Mouse (Mus musculus): ENCODE data around the gene Cyp11a1. TPM values are rescaled to one million over a fixed set of nuclear protein-coding genes. Genes with fewer than 3 reads are reported as not detected.

Gene Cyp11a1
- polyA plus RNA-seq, 1 experiment from 2014 or later, result 7.0 TPM

Other genes with a start within 250 kb of the Cyp11a1 start
- 54.7 and 59.6 TPM in 2 replicates for gene Clk3, start 240.6 kb upstream of the Cyp11a1 start, polyA plus RNA-seq (2014; fragmentation: Nextera tagmentation; extraction: Ambion mirVana)
- 3.8 and 4.1 TPM in 2 replicates for gene Arid3b, start 169.6 kb upstream of the Cyp11a1 start, polyA plus RNA-seq (2014; fragmentation: Nextera tagmentation; extraction: Ambion mirVana)
- gene Ubl7, start 95.4 kb upstream of the Cyp11a1 start, polyA plus RNA-seq (2014; fragmentation: Nextera tagmentation; extraction: Ambion mirVana), result 85.0 and 99.3 TPM in 2 replicates
- 1.2 TPM in 2 replicates for gene Sema7a, start 66.3 kb upstream of the Cyp11a1 start, polyA plus RNA-seq (2014; fragmentation: Nextera tagmentation; extraction: Ambion mirVana)
- gene Stra6, start 57.4 kb downstream of the Cyp11a1 start, polyA plus RNA-seq (2014; fragmentation: Nextera tagmentation; extraction: Ambion mirVana), result 10.5 and 16.1 TPM in 2 replicates
- gene Ccdc33, start 112.4 kb downstream of the Cyp11a1 start, polyA plus RNA-seq (2014; fragmentation: Nextera tagmentation; extraction: Ambion mirVana), result 0.25 and 0.54 TPM in 2 replicates
- 118 and 137 TPM in 2 replicates for gene Islr, start 197.9 kb downstream of the Cyp11a1 start, polyA plus RNA-seq (2014; fragmentation: Nextera tagmentation; extraction: Ambion mirVana)
- gene Islr2, start 197.9 kb downstream of the Cyp11a1 start, polyA plus RNA-seq (2014; fragmentation: Nextera tagmentation; extraction: Ambion mirVana), result 2.5 and 3.1 TPM in 2 replicates
- 14.6 and 15.3 TPM in 2 replicates for gene Pml, start 243.4 kb downstream of the Cyp11a1 start, polyA plus RNA-seq (2014; fragmentation: Nextera tagmentation; extraction: Ambion mirVana)
- gene Stoml1, start 246.8 kb downstream of the Cyp11a1 start, polyA plus RNA-seq (2014; fragmentation: Nextera tagmentation; extraction: Ambion mirVana), result 25.0 and 34.1 TPM in 2 replicates

Data from embryonic facial prominence, embryonic 14.5 days (tissue).